Mouse (Mus musculus) C2C12 (cell line): Measurements from ENCODE around the gene Gm45337. TPM values are rescaled to one million over a fixed set of nuclear protein-coding genes. Genes with fewer than 3 reads are reported as not detected.
"Not testable (repeated sequence)": the region's sequence is repeated elsewhere in the genome, so short reads cannot be mapped to it uniquely, and the experiment has no call there.

ENCODE experiments used
- H3K27me3 ChIP-seq: one replicate; pipeline ENCODE4 v1.6.1; 2011; ENCODE audit not compliant: control insufficient read depth, insufficient read depth, insufficient read length
- H3K36me3 ChIP-seq: one replicate; pipeline ENCODE4 v1.6.1; 2011; ENCODE audit not compliant: control insufficient read depth, insufficient read depth
- H3K4me3 ChIP-seq: one replicate; pipeline ENCODE4 v1.5.1; 2011; ENCODE audit warnings: mild to moderate bottlenecking, control low read depth; ENCODE audit not compliant: poor library complexity, insufficient read depth, severe bottlenecking
- H3K79me2 ChIP-seq: one replicate; pipeline ENCODE4 v1.6.1; 2011; ENCODE audit not compliant: control insufficient read depth, insufficient read depth
- H3K79me3 ChIP-seq: one replicate; pipeline ENCODE4 v1.6.1; 2011; ENCODE audit warnings: low read depth, control low read depth
- H3ac ChIP-seq: one replicate; pipeline ENCODE3; 2011; ENCODE audit warnings: low read depth; ENCODE audit not compliant: control insufficient read depth, insufficient read length
- CEBPB ChIP-seq: IDR thresholded peaks from one replicate; pipeline ENCODE4 v1.6.1; 2011; ENCODE audit warnings: low read depth, mild to moderate bottlenecking, control low read depth, moderate library complexity
- CTCF ChIP-seq: IDR thresholded peaks from one replicate; pipeline ENCODE4 v1.5.1; 2011; ENCODE audit not compliant: control insufficient read depth, insufficient read depth, insufficient read length
- FOSL1 ChIP-seq: IDR thresholded peaks from one replicate; pipeline ENCODE4 v1.8.0; 2011; ENCODE audit warnings: mild to moderate bottlenecking, low read length; ENCODE audit not compliant: poor library complexity, insufficient read depth, severe bottlenecking
- MAX ChIP-seq: IDR thresholded peaks from one replicate; pipeline ENCODE4 v1.6.1; 2011; ENCODE audit warnings: mild to moderate bottlenecking, control low read depth
- MYOD1 ChIP-seq: IDR thresholded peaks from one replicate; pipeline ENCODE4 v1.6.1; 2011; ENCODE audit warnings: low read depth; ENCODE audit not compliant: control insufficient read depth, insufficient read length
- MYOG ChIP-seq: IDR thresholded peaks from one replicate; pipeline ENCODE4 v1.6.1; 2011; ENCODE audit not compliant: control insufficient read depth, insufficient read length; ENCODE audit errors: extremely low read depth
- USF1 ChIP-seq: IDR thresholded peaks from one replicate; pipeline ENCODE4 v1.6.1; 2011; ENCODE audit warnings: low read depth, mild to moderate bottlenecking, control low read depth, moderate library complexity
- polyA plus RNA-seq: library from polyadenylated mRNA; unstranded; fragments of >200 nt; fragmentation: generic; extraction: Trizol; gene quantifications from one replicate; pipeline ENCODE4 v1.2.1, GENCODE M21; 2012; ENCODE audit warnings: missing spikeins

Gene Gm45337
- polyA plus RNA-seq, 1 experiment: not detected

DNA sequence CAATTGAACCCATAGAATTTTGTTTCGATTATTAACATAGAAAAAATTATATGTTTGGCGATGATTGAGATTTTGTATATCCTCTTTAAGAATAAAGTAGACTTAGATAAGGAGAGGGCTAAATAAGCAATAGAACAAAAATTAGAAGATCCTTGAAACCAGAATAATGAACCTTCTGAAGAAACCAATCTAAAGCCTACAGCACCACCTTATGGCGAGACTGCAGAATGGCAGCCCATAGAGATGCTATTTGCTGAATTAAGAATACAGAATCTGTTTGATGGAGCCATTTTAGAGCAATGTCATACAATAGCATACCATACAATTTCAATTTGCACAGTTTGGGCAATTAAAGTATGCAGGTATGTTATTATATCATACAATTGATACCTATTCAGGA lies 25.4 kb upstream of the Gm45337 start:
- TF ChIP-seq FOSL1: no peak

GRCm38 (mm10) chr7:142165639-142166038 lies 21.2 kb upstream of the Gm45337 start, which contains the start of gene Gm4553:
Gene Gm4553, minus strand, starts transcription at chr7:142165739.
- not testable (repeated sequence) for H3K79me2 ChIP-seq, H3K4me3 ChIP-seq, H3ac ChIP-seq, H3K79me3 ChIP-seq, H3K36me3 ChIP-seq
- peaks cover 10% of the 10 kb centered on the region for H3K27me3 ChIP-seq

More for the DNA sequence above, 25.4 kb upstream of the Gm45337 start:
- H3K79me3 ChIP-seq: no peaks in the 10 kb centered on the region
- H3K79me2 ChIP-seq: no peaks in the 10 kb centered on the region
- no peak overlapping the region for H3K4me3 ChIP-seq
- no peaks in the 10 kb centered on the region for H3K27me3 ChIP-seq
- H3ac ChIP-seq: no peak overlapping the region
- H3K36me3 ChIP-seq: no peaks in the 10 kb centered on the region

DNA sequence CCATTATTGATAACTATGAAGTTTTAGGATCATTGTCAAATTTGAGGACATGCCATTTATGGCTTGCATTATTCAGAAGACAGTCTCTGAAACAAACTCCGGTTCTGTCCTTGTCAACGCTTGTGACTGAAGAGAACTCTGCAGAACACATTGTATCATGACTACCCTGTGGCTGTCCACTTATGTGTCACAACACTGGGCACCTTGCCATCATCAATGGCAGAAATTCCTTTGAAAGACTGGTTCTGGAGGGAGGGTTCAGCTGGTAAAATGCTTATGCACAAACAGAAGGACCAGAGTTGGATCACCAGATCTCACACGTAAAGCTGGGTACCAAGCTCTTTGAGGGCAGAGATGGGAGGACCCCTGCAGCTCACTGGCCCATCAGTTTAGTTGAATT lies 15.0 kb upstream of the Gm45337 start:
- Histone ChIP-seq H3K36me3 (no peaks in the 10 kb centered on the region), H3ac (no peak overlapping the region), H3K79me2 (no peaks in the 10 kb centered on the region), H3K4me3 (no peak overlapping the region), H3K27me3 (peaks cover 25% of the 10 kb centered on the region), H3K79me3 (no peaks in the 10 kb centered on the region)
- TF ChIP-seq CEBPB (no peak), CTCF (no peak), MYOD1 (no peak)

GRCm38 (mm10) chr7:142157013-142157412 lies 12.6 kb upstream of the Gm45337 start, which contains the start of gene Gm29735:
Gene Gm29735, minus strand, starts transcription at chr7:142157113.
- not testable (repeated sequence) for H3K4me3 ChIP-seq

GRCm38 (mm10) chr7:142155308-142155707 lies 10.9 kb upstream of the Gm45337 start:
- H3K79me3 ChIP-seq: no peaks in the 10 kb centered on the region
- no peaks in the 10 kb centered on the region for H3K36me3 ChIP-seq
- no peak overlapping the region for H3ac ChIP-seq
- H3K4me3 ChIP-seq: no peak overlapping the region
- no peaks in the 10 kb centered on the region for H3K79me2 ChIP-seq
- TF ChIP-seq CEBPB (no peak), FOSL1 (no peak), USF1 (no peak), CTCF (no peak), MYOD1 (no peak), MYOG (no peak), MAX (no peak)
- H3K27me3 ChIP-seq: peaks cover 14% of the 10 kb centered on the region

More at GRCm38 (mm10) chr7:142157013-142157412, 12.6 kb upstream of the Gm45337 start, which contains the start of gene Gm29735:
- H3K79me2 ChIP-seq, H3K36me3 ChIP-seq, H3K79me3 ChIP-seq, H3ac ChIP-seq: not testable (repeated sequence)
- H3K27me3 ChIP-seq: peaks cover 22% of the 10 kb centered on the region

GRCm38 (mm10) chr7:142152191-142152590 lies 7.8 kb upstream of the Gm45337 start:
- Histone ChIP-seq H3K79me2 (no peaks in the 10 kb centered on the region), H3K36me3 (no peaks in the 10 kb centered on the region), H3K27me3 (peaks cover 9% of the 10 kb centered on the region), H3ac (no peak overlapping the region), H3K79me3 (no peaks in the 10 kb centered on the region), H3K4me3 (no peak overlapping the region)
- no peak for TF ChIP-seq FOSL1
- no peak for TF ChIP-seq CTCF
- no peak for TF ChIP-seq CEBPB
- TF ChIP-seq MAX: no peak
- no peak for TF ChIP-seq MYOD1
- no peak for TF ChIP-seq USF1
- TF ChIP-seq MYOG: no peak

DNA sequence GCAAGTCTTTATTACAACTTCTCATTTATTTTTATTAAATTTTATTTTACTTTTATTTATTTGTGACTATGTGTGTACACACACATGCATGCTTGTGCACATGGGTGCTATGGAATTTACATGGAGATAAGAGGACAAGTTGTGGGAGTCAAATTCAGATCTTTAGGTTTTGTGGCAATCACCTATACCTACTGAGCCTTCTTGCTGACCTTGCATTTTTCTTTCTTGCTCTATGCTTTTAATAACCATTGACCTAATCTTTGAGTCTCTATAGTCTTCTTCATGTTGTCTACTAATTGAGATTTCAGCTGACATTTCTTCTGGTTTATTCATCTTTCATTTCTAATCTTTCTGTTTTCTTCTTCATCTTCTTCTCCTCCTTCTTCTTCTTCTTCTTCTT lies 4.2 kb upstream of the Gm45337 start:
- H3K27me3 ChIP-seq: peaks cover 3% of the 10 kb centered on the region
- no peaks in the 10 kb centered on the region for H3K79me3 ChIP-seq
- H3K4me3 ChIP-seq: no peak overlapping the region
- TF ChIP-seq FOSL1 (no peak), MYOD1 (no peak)
- H3K36me3 ChIP-seq: no peaks in the 10 kb centered on the region
- H3ac ChIP-seq: no peak overlapping the region
- H3K79me2 ChIP-seq: no peaks in the 10 kb centered on the region
